Mouse (Mus musculus) MEL (cell line): ENCODE results near the gene Tnmd. TPM values are rescaled to one million over a fixed set of nuclear protein-coding genes. Genes with fewer than 3 reads are reported as not detected.

ENCODE experiments used
- DNase-seq: peaks from one replicate; pipeline ENCODE4 v3.0.0; 2011; ENCODE audit warnings: low read depth, low spot score
- H3K27ac ChIP-seq: 2 replicates; pipeline ENCODE4 v1.5.1; 2012; ENCODE audit warnings: low read depth, mild to moderate bottlenecking, control low read depth, low read length, moderate library complexity; ENCODE audit not compliant: control insufficient read depth
- H3K27me3 ChIP-seq, 2 experiments: fragments of 150-350 bp in 1 of 2; sonication (generic) in 1 of 2; 2 replicates each; pipeline ENCODE4 v1.6.1; 2012; ENCODE audit warnings: low read length in 2 of 2, mild to moderate bottlenecking in 2 of 2, improper control_type of control experiment in 1 of 2, moderate library complexity in 1 of 2; ENCODE audit not compliant: insufficient read depth in 2 of 2, control insufficient read depth in 1 of 2
- H3K36me3 ChIP-seq, 2 experiments: 2 replicates each; pipeline ENCODE4 v1.6.1; 2012 to 2014; ENCODE audit warnings: low read length in 2 of 2, improper control_type of control experiment in 1 of 2, inconsistent platforms in 1 of 2, mild to moderate bottlenecking in 1 of 2; ENCODE audit not compliant: insufficient read depth in 2 of 2, control insufficient read depth in 1 of 2
- H3K4me1 ChIP-seq, 2 experiments: fragments of 150-350 bp in 1 of 2; sonication (generic) in 1 of 2; 2 replicates each; pipeline ENCODE4 v1.6.1; 2012; ENCODE audit warnings: low read length in 2 of 2, improper control_type of control experiment in 1 of 2, mild to moderate bottlenecking in 1 of 2; ENCODE audit not compliant: insufficient read depth in 2 of 2, control insufficient read depth in 1 of 2
- H3K4me3 ChIP-seq, 2 experiments: fragments of 150-350 bp in 1 of 2; sonication (generic) in 1 of 2; 2 replicates each; pipeline ENCODE4 v1.5.1; 2012; ENCODE audit warnings: low read depth in 2 of 2, low read length in 2 of 2, mild to moderate bottlenecking in 2 of 2, moderate library complexity in 2 of 2, control low read depth in 1 of 2, improper control_type of control experiment in 1 of 2; ENCODE audit not compliant: control insufficient read depth in 1 of 2, insufficient read depth in 1 of 2
- H3K79me2 ChIP-seq: 2 replicates; pipeline ENCODE4 v1.6.1; 2012; ENCODE audit warnings: mild to moderate bottlenecking, low read length, moderate library complexity; ENCODE audit not compliant: control insufficient read depth, poor library complexity, insufficient read depth
- H3K9ac ChIP-seq: 2 replicates; pipeline ENCODE4 v1.6.1; 2012; ENCODE audit warnings: low read depth, mild to moderate bottlenecking, control low read depth, low read length, moderate library complexity; ENCODE audit not compliant: control insufficient read depth, poor library complexity, severe bottlenecking
- H3K9me3 ChIP-seq: fragments of 150-350 bp; sonication (generic); replicated peaks from 2 replicates; pipeline ENCODE4 v1.6.1; 2012; ENCODE audit warnings: mild to moderate bottlenecking, low read length, improper control_type of control experiment, moderate library complexity; ENCODE audit not compliant: insufficient read depth
- BHLHE40 ChIP-seq: IDR thresholded peaks from 2 replicates; pipeline ENCODE4 v1.6.1; 2012; ENCODE audit warnings: low read depth, mild to moderate bottlenecking, inconsistent platforms, low read length, improper control_type of control experiment, borderline replicate concordance
- GATA1 ChIP-seq: IDR thresholded peaks from 2 replicates; pipeline ENCODE4 v1.6.1; 2011; ENCODE audit warnings: low read depth, low read length, improper control_type of control experiment
- HCFC1 ChIP-seq: IDR thresholded peaks from 2 replicates; pipeline ENCODE4 v1.6.1; 2012; ENCODE audit warnings: low read depth, mild to moderate bottlenecking, inconsistent platforms, low read length, improper control_type of control experiment, moderate library complexity
- JUND ChIP-seq: IDR thresholded peaks from 2 replicates; pipeline ENCODE4 v1.6.1; 2011; ENCODE audit warnings: low read depth, mild to moderate bottlenecking, improper control_type of control experiment, low read length
- MAX ChIP-seq: IDR thresholded peaks from 2 replicates; pipeline ENCODE4 v1.6.1; 2011; ENCODE audit warnings: low read length, improper control_type of control experiment
- MXI1 ChIP-seq: IDR thresholded peaks from 2 replicates; pipeline ENCODE4 v1.6.1; 2011; ENCODE audit warnings: mild to moderate bottlenecking, low read depth, low read length, improper control_type of control experiment
- MYC ChIP-seq: IDR thresholded peaks from 2 replicates; pipeline ENCODE4 v1.6.1; 2011; ENCODE audit warnings: low read depth, mild to moderate bottlenecking, low read length, improper control_type of control experiment, moderate library complexity
- NELFE ChIP-seq: IDR thresholded peaks from 2 replicates; pipeline ENCODE4 v1.6.1; 2011; ENCODE audit warnings: low read depth, low read length, improper control_type of control experiment
- RAD21 ChIP-seq: IDR thresholded peaks from 2 replicates; pipeline ENCODE4 v1.6.1; 2011; ENCODE audit warnings: mild to moderate bottlenecking, low read depth, low read length, improper control_type of control experiment
- RCOR1 ChIP-seq: IDR thresholded peaks from 2 replicates; pipeline ENCODE4 v1.6.1; 2012; ENCODE audit warnings: low read depth, mild to moderate bottlenecking, inconsistent platforms, low read length, improper control_type of control experiment
- SMC3 ChIP-seq: IDR thresholded peaks from 2 replicates; pipeline ENCODE4 v1.6.1; 2011; ENCODE audit warnings: low read depth, low read length, improper control_type of control experiment
- TBP ChIP-seq: IDR thresholded peaks from 2 replicates; pipeline ENCODE4 v1.8.0; 2011; ENCODE audit warnings: low read depth, low read length, improper control_type of control experiment
- UBTF ChIP-seq: IDR thresholded peaks from 2 replicates; pipeline ENCODE4 v1.6.1; 2012; ENCODE audit warnings: low read depth, mild to moderate bottlenecking, inconsistent platforms, low read length, improper control_type of control experiment, moderate library complexity, borderline replicate concordance; ENCODE audit not compliant: insufficient read depth
- ZKSCAN1 ChIP-seq: IDR thresholded peaks from 2 replicates; pipeline ENCODE4 v1.6.1; 2012; ENCODE audit warnings: low read depth, mild to moderate bottlenecking, inconsistent platforms, low read length, improper control_type of control experiment, moderate library complexity
- ZNF384 ChIP-seq: IDR thresholded peaks from 2 replicates; pipeline ENCODE4 v1.6.1; 2012; ENCODE audit warnings: low read depth, mild to moderate bottlenecking, inconsistent platforms, low read length, improper control_type of control experiment
- polyA plus RNA-seq, 2 experiments: library from polyadenylated mRNA; stranded (reverse) in 1 of 2; unstranded in 1 of 2; fragments of >175 nt in 1 of 2; fragments of >200 nt in 1 of 2; gene quantifications; 2 replicates each; pipeline versions ENCODE4 v1.2.1 to v1.2.4; 2012; ENCODE audit warnings: low replicate concordance in 2 of 2, low read depth in 1 of 2; ENCODE audit not compliant: insufficient read length in 2 of 2, insufficient read depth in 1 of 2, missing spikeins in 1 of 2
- total RNA-seq: library from RNA; depleted of rRNA; stranded (reverse); fragments of 300-350 nt; gene quantifications from 2 replicates; pipeline ENCODE4 v1.2.3, GENCODE M21; 2012

Tnmd gene
- total and polyA plus RNA-seq, 3 experiments: not detected

DNA sequence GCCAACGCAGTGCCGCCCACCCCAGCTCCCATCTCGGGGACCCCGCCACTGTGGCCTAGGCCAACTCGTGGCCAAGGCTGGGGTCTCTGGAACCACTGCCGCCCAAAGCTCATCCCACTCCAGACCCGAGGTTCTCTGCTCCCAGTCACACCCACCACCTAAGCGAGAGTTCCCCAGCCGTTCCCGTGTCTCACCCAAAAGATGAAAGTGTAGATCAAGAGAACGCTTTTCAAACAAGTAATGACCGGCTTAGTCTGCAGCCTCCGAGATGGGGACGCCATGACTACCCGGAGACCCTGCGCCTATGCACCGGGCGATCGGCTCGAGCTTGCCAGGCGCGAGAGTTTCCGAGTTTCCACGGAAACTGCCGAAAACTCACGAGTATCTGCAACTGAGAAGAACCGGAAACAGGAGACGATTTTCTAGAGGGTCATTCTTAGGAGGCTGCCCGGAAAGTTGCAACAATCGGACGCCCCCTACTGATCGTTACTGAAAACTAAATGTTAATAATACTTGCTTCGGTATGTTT lies 47.3 kb downstream of the Tnmd start, which contains the start of gene Tspan6 (continued):
- TF ChIP-seq MYC (no peak), RCOR1 (no peak), JUND (no peak), RAD21 (peak; percentile 41), GATA1 (no peak), NELFE (peak; percentile 44), MAX (no peak), SMC3 (peak; percentile 28; the same call in 1 of the 2 replicates), BHLHE40 (no peak), UBTF (no peak)

DNA sequence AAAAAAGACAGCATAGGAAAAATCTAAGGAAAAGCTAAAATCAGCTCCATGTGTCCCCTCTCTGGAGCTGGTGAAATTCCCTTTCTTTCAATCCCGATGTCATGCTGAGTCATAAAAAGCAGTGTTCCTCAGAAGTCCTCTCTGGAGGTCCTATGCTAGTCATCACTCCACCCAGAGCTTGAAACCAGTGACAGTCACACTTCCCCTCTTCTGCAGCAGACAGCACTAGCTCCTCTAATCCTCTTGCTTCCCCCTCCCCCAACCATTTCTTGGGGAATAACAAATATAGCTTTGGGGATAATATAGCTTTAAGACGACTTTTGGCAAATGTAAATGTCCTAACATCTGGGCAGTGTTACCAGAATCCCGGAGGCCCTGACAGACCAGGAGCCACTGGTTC lies 57.5 kb downstream of the Tnmd start, which contains the start of gene Srpx2:
Srpx2 (plus strand) TSS at position 166 of the 400 bp plus-strand sequence.
- H3K27me3 ChIP-seq: peaks cover 4 to 10% of the 10 kb centered on the region in 2 experiments
- H3K27ac ChIP-seq: no peak within 1 kb of the TSS
- no peaks in the 10 kb centered on the region for H3K36me3 ChIP-seq
- TF ChIP-seq MXI1 (no peak), TBP (no peak), RCOR1 (no peak), HCFC1 (no peak)
- TF ChIP-seq, all 39 proteins: peak for 0
- H3K79me2 ChIP-seq: no peaks in the 10 kb centered on the region
- no peak within 1 kb of the TSS for H3K4me3 ChIP-seq
- no peak within 1 kb of the TSS for H3K9ac ChIP-seq
- DNase-seq: no peak
- no peaks in the 10 kb centered on the region for H3K9me3 ChIP-seq
- H3K4me1 ChIP-seq: no peaks in the 10 kb centered on the region

DNA sequence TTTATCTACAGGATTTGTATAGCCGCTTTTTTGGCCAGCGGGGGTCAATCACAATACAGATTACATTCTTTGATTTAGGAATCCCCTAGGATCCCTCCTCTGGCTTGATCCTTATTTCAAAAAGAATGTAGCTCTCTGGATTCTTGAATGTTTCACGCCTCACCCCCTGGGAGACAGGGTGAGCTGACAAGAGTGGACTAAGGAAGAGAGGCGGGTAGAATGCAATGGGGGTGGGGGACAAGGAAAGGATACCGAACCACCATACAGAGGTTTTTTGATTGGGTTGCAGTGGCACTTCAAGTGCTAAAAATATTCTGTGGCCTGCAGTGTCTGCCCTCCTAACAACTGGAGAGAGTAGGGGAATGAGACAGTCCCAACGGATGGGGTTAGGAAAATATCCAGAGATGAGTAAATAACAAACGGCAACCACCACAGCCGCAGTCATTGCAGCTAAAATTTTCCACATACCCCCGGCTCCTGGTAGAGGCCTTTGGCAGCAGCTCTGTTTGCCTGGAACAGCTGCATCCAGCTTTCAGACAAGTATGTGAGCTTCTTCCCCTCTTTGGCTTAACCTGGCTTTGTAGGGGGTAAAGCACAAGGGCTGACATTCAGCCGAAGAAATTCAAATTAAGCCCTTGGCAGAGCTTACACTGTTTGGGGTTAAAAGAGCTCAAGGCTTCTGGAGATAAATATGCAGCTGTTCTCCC lies 60.8 kb downstream of the Tnmd start:
- no peak for DNase-seq
- H3K79me2 ChIP-seq: no peaks in the 10 kb centered on the region
- H3K9me3 ChIP-seq: no peaks in the 10 kb centered on the region
- TF ChIP-seq ZNF384 (no peak), ZKSCAN1 (no peak)
- no peaks in the 10 kb centered on the region for H3K4me1 ChIP-seq
- no peaks in the 10 kb centered on the region for H3K36me3 ChIP-seq
- no peak overlapping the region for H3K27ac ChIP-seq
- H3K27me3 ChIP-seq: peaks cover 8 to 17% of the 10 kb centered on the region in 2 experiments
- no peak overlapping the region for H3K9ac ChIP-seq
- no peak overlapping the region for H3K4me3 ChIP-seq
